Mouse (Mus musculus) v-Abl transformed pro-B cells (cell line): Measurements from ENCODE around the gene Slc25a1.

Source experiments
- in situ Hi-C, 2 experiments: fragments of 400-800 bp; cut with MboI; formaldehyde crosslinking; loops; one replicate each; pipeline ENCODE4 v1.15.1; 2025; ENCODE audit not compliant: unreplicated experiment in 2 of 2

Slc25a1 gene

GRCm38 (mm10) chr16:17927351-17928082 lies 502 bp downstream of the Slc25a1 start:
- in situ Hi-C loops: no loop called here

GRCm38 (mm10) chr16:17922163-17922538 lies 5.9 kb downstream of the Slc25a1 start:
- in situ Hi-C loops: no loop called here

DNA sequence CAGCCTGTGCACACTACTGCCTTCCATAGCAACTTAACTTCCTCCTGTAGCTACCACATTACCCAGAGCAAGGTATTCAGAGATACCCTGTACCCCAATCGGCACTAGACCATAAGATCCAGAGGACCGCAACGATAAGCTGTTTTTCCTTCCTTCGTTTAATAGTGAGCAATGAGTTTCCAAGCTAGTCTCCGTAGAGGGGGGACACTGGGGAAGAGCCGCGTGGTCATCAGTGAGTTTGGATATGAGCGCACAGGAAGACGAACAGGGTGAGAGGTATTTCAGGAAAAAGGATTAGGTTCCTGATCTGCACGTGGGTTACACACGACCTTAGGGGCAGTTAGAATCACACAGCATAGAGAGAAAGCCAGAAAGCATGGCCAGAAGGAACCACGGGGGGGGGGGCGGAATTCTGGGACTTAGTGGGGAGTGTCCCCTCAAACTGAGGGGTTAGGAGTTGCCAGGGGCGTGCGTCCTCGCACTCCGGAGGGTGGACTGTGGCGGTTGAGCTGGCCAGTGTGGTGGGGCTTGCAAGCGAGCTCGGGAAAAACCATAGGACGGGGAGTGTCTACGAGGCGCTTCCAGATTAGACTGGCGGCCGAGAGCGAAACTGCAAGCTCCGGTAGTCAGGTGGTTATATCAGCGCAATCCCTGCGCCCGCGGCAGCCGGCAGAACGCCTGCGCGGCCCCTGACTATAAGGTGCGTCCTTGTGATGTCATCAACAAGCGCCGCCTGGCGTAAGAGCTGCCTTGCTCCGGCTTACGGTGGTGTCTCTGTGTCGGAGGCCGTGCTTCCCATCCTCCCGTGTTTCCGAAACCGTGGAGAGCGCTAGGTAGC lies 6.5 kb downstream of the Slc25a1 start:
- in situ Hi-C loops: no loop called here

GRCm38 (mm10) chr16:17920586-17920985 lies 7.4 kb downstream of the Slc25a1 start:
- in situ Hi-C loops: no loop called here

- in situ Hi-C loops: loop anchor here (5.0 kb wide), 2 partner anchors 73 to 123 kb away; no protein-coding TSS in a partner anchor
Measured at GRCm38 (mm10) chr16:17914307-17915249, 13.4 kb downstream of the Slc25a1 start, which contains the start of gene Gsc2. Gsc2 (minus strand) TSS chr16:17915059.

- in situ Hi-C loops: loop anchor here (5.0 kb wide), 2 partner anchors 76 to 126 kb away; no protein-coding TSS in a partner anchor
Measured at GRCm38 (mm10) chr16:17911052-17911595, 16.9 kb downstream of the Slc25a1 start, which contains the start of gene Ess2. Ess2 (minus strand) TSS chr16:17911348.

GRCm38 (mm10) chr16:17898462-17898861 lies 29.6 kb downstream of the Slc25a1 start, which contains the start of the genes Dgcr2 and Tssk2:
Dgcr2 (minus strand) TSS chr16:17898562.
Tssk2 (plus strand) TSS chr16:17898637.
- in situ Hi-C loops: no loop called here

DNA sequence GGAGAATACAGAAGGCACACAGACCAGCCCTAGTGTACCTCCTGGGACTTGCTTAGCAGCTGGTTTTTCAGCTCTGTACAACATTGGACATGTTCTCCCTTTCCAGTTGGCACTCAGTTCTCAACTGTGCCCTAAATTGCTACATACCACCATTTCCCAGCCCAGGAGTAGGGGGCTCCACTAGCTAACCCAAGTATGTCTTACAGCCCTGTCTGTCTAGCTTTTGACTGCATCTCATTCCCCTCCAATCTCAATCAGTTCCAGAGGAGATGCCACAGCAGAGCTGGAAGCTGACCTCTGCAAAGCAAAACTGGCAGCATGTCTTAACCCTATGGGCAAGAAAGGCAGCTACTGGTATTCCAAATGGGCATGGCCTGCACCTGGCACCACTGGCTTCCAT lies 31.9 kb downstream of the Slc25a1 start:
- in situ Hi-C loops: no loop called here

DNA sequence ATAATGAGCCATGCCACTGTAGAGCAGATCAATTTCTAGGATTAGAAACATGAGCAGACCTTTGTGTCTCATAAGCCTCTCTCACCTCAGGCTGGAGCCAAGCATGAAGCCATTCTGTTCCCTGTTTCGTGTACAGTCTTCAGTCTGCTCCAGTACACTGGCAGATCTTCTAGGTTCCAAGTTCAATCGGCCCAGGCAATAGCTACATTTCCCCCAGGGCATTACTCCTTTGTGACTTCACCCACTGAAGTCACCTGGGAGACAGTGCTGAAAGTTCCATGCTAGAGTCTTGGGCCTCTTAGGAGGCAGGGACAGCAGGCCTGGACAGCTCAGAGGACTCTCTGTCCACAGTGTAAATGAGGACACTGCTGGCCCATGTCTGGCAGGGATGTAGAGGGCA lies 34.1 kb downstream of the Slc25a1 start, which contains the start of gene Tssk1:
TSS of gene Tssk1 (plus strand) at position 301 of the 400 bp plus-strand sequence.
- in situ Hi-C loops: loop anchor here in 1 of 2 experiments (5.0 kb wide), 1 partner anchor 37 kb away; no protein-coding TSS in a partner anchor

DNA sequence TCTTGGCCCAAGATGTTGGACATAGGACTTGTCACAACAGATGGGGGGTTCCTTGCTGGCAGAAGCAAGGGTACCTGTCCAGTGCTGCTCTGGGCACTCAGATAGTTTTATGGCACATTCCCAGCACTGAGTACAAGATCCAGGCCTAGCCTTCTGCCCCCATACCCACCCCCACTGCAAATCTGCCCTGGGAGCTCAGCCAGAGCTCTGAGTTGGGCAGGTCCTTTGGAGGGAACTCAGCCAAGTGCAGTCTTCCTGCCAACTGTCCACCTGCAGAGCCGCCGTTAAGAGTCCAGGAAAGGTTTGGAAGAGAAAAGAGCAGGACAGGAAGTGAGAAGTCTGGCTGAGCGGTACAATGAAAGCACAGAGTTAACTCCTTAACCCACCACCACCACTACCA lies 35.4 kb downstream of the Slc25a1 start:
- in situ Hi-C loops: loop anchor here in 1 of 2 experiments (5.0 kb wide), 1 partner anchor 35 kb away; no protein-coding TSS in a partner anchor

DNA sequence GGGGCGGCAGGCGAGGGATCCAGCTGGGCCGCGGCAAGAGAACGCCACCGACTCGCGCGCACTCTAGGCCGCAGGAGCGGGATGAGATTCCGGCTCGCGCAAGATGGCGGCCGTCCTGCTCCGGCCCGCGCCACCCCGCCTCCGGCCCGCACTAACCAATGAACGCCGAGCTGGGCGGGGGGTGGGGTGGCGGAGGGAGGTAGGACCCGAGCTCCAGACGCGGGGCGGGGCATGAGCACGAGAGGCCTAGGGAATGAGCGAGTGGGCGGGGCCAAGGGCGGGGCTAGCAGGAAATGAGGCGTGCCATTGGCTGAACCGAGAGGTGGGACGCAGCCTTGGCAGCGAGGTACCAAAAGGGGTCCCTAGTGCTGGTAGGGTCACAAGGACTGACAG lies 36.5 kb downstream of the Slc25a1 start, which contains the start of gene Gm20518:
TSS of gene Gm20518 (minus strand) at position 105 of the 393 bp plus-strand sequence.
- in situ Hi-C loops: loop anchor here in 1 of 2 experiments (5.0 kb wide), 1 partner anchor 34 kb away; no protein-coding TSS in a partner anchor

DNA sequence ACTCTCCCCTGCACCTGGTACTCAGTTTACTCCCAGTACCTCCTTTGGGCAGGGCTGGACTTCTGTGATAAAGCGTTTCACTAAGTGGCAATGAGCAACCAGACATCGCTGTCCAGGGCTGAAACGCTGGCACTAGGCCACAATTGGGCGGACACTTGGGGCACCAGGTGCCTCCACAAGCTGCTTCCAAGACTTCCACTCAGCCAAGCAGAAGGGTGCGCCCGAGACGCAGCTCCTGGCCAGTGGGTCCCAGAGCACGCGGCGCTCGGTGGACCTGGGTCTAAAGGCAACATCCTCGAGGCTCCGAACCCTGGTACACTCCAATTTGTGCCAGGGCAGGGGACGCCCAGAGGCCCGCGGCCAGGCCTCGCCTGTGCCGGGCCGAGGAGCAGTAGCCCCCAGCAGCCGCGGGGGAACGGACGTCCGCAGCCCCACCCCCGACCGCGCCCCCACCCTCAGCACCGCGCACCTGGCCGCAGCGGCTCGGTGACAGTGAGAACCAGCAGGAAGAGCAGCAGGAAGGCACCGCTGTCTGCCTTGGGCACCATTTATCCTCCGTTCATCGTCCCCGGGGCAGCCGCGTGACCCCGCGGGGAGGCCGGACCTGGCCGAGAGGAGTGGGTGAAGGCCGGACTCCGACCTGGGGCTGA lies 37.0 kb downstream of the Slc25a1 start:
- in situ Hi-C loops: loop anchor here in 1 of 2 experiments (5.0 kb wide), 1 partner anchor 34 kb away; no protein-coding TSS in a partner anchor

DNA sequence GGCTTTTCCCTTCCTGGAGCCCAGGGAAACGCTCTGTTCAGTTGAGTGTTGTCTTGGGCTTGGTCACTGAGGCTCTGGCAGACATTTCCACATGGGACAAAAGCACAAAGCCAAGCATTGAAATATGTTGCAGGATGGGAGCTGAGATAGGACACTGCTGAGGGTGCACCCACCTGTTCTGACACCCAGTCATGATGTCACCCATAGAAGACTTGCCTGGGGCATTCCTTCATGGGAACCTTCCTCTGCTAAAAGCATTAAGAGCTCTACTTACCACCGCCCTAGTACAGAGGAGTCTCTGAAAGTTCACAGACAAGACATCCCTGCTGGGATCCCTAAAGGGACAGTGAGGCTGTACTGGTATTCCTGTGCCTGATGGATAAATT lies 37.7 kb downstream of the Slc25a1 start:
- in situ Hi-C loops: loop anchor here in 1 of 2 experiments (5.0 kb wide), 1 partner anchor 33 kb away; no protein-coding TSS in a partner anchor

GRCm38 (mm10) chr16:17889689-17890341 lies 38.2 kb downstream of the Slc25a1 start:
- in situ Hi-C loops: loop anchor here in 1 of 2 experiments (5.0 kb wide), 1 partner anchor 33 kb away; no protein-coding TSS in a partner anchor

DNA sequence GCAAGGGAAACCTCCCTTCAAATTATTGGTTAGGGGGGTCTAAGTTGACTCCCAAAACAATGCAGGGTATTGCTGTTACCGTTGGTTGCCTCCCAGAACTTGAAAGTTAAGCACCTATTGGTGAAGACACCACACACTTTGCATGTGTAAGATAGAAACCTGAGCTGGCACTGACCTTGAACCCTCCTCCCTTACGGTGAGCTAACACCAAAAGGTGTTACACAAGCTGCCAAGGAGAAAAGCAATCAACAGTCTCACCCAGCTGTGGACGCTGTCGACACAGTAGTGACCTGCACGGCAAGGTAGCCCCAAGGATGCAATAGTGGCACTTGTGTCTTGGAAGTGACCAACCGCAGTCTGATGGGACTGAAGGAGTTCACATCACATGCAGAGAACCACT lies 43.9 kb downstream of the Slc25a1 start:
- in situ Hi-C loops: no loop called here

DNA sequence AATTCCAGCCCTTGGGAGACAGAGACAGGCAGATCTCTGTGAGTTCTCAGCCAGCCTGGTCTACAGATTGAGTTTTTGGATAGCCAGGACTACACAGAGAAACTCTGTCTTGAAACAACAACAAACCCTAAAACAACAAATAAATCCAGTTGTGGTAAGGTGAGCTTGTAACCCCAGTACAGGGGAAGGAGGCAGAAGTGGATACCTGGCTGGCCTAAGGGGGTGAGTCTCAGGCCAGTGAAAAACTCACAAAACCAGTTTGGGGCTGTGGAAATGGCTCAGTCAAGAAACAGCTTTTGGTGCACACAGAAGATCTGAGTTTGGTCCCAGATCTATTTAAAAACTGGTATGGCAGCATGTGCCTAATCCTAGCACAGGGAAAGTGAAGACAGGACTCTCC lies 45.8 kb downstream of the Slc25a1 start:
- in situ Hi-C loops: no loop called here

- in situ Hi-C loops: no loop called here
Measured at GRCm38 (mm10) chr16:17879571-17879970, 48.4 kb downstream of the Slc25a1 start.

- in situ Hi-C loops: no loop called here
Measured at GRCm38 (mm10) chr16:17876096-17876495, 51.9 kb downstream of the Slc25a1 start.
